Mouse (Mus musculus): ENCODE data around the gene Zfp600.
"Not testable (repeated sequence)": the region's sequence is repeated elsewhere in the genome, so short reads cannot be mapped to it uniquely, and the experiment has no call there.

Gene Zfp600

GRCm38 (mm10) chr4:146156524-146156923, at the start of gene Zfp600:
Gene Zfp600 (plus strand): TSS chr4:146156824.
- not testable (repeated sequence) for DNase-seq

- DNase-seq = not testable (repeated sequence)
Measured at GRCm38 (mm10) chr4:146162893-146163292, 6.3 kb downstream of the Zfp600 start.

- not testable (repeated sequence) for DNase-seq
Measured at GRCm38 (mm10) chr4:146167202-146167832, 10.7 kb downstream of the Zfp600 start.

GRCm38 (mm10) chr4:146167879-146168532, 11.4 kb downstream of the Zfp600 start:
- peak; percentile 8 for DNase-seq

- DNase-seq = not testable (repeated sequence)
Measured at GRCm38 (mm10) chr4:146168730-146169215, 12.1 kb downstream of the Zfp600 start.

GRCm38 (mm10) chr4:146173378-146174226, 17.0 kb downstream of the Zfp600 start:
- peak; percentile 19 for DNase-seq

- DNase-seq = not testable (repeated sequence)
Measured at GRCm38 (mm10) chr4:146204357-146204756, 47.7 kb downstream of the Zfp600 start.

- not testable (repeated sequence) for DNase-seq
Measured at GRCm38 (mm10) chr4:146239252-146240244, 82.9 kb downstream of the Zfp600 start.

GRCm38 (mm10) chr4:146242119-146242518, 85.5 kb downstream of the Zfp600 start:
- DNase-seq = not testable (repeated sequence)
